Mouse (Mus musculus) CH12.LX (cell line): Measurements from ENCODE around the gene Synj2. TPM values are rescaled to one million over a fixed set of nuclear protein-coding genes. Genes with fewer than 3 reads are reported as not detected.

ENCODE experiments used
- DNase-seq: peaks from one replicate; pipeline ENCODE4 v3.0.0-alpha.2; 2013; ENCODE audit errors: extremely low read depth
- H3K27ac ChIP-seq: 2 replicates; pipeline ENCODE4 v1.5.1; 2012; ENCODE audit warnings: low read depth, mild to moderate bottlenecking, control low read depth, moderate library complexity; ENCODE audit not compliant: insufficient read depth
- H3K27me3 ChIP-seq: replicated peaks from 2 replicates; pipeline ENCODE3; 2012; ENCODE audit warnings: inconsistent platforms
- H3K36me3 ChIP-seq, 2 experiments: replicated peaks in 1 of 2; 2 replicates each; pipeline versions ENCODE3 to v1.6.1; 2012; ENCODE audit warnings: inconsistent platforms in 1 of 2, low read length in 1 of 2, mild to moderate bottlenecking in 1 of 2, mixed read lengths in 1 of 2, moderate library complexity in 1 of 2; ENCODE audit not compliant: control insufficient read depth in 1 of 2, insufficient read depth in 1 of 2
- H3K4me1 ChIP-seq, 2 experiments: 2 replicates each; pipeline ENCODE4 v1.6.1; 2012; ENCODE audit warnings: inconsistent platforms in 1 of 2, moderate library complexity in 1 of 2; ENCODE audit not compliant: insufficient read depth in 2 of 2, control insufficient read depth in 1 of 2
- H3K4me2 ChIP-seq: 2 replicates; pipeline ENCODE4 v1.6.1; 2012; ENCODE audit warnings: low read depth, mild to moderate bottlenecking, control low read depth; ENCODE audit not compliant: poor library complexity, insufficient read depth, severe bottlenecking
- H3K4me3 ChIP-seq, 3 experiments: fragments of 150-350 bp in 1 of 3; sonication (generic) in 1 of 3; replicated peaks in 1 of 3; 2 replicates each; pipeline versions ENCODE3 to v1.5.1; 2011 to 2012; ENCODE audit warnings: low read depth in 2 of 3, low read length in 2 of 3, mild to moderate bottlenecking in 2 of 3, moderate library complexity in 2 of 3, control low read depth in 1 of 3, improper control_type of control experiment in 1 of 3, inconsistent platforms in 1 of 3, mixed read lengths in 1 of 3; ENCODE audit not compliant: poor library complexity in 1 of 3
- H3K79me2 ChIP-seq: replicated peaks from 2 replicates; pipeline ENCODE4 v1.6.1; 2012; ENCODE audit warnings: mild to moderate bottlenecking, moderate library complexity; ENCODE audit not compliant: control insufficient read depth, poor library complexity, insufficient read depth, severe bottlenecking; ENCODE audit errors: extremely low read depth
- H3K9ac ChIP-seq: 2 replicates; pipeline ENCODE4 v1.6.1; 2012; ENCODE audit warnings: low read depth, mild to moderate bottlenecking, control low read depth, moderate library complexity; ENCODE audit not compliant: insufficient read depth
- H3K9me3 ChIP-seq: replicated peaks from 2 replicates; pipeline ENCODE3; 2012; ENCODE audit warnings: low read length, inconsistent platforms, mixed read lengths
- BHLHE40 ChIP-seq: IDR thresholded peaks from 2 replicates; pipeline ENCODE4 v1.6.1; 2011; ENCODE audit warnings: mild to moderate bottlenecking, low read depth, low read length, improper control_type of control experiment
- CHD1 ChIP-seq: IDR thresholded peaks from 2 replicates; pipeline ENCODE4 v1.6.1; 2012; ENCODE audit warnings: low read depth, low read length, improper control_type of control experiment, inconsistent platforms
- CHD2 ChIP-seq: IDR thresholded peaks from 2 replicates; pipeline ENCODE4 v1.6.1; 2011; ENCODE audit warnings: low read length, improper control_type of control experiment
- E2F4 ChIP-seq: IDR thresholded peaks from 2 replicates; pipeline ENCODE4 v1.6.1; 2011; ENCODE audit warnings: low read depth, low read length, improper control_type of control experiment; ENCODE audit not compliant: insufficient replicate concordance
- ELF1 ChIP-seq: IDR thresholded peaks from 2 replicates; pipeline ENCODE4 v1.6.1; 2014; ENCODE audit warnings: low read depth, mild to moderate bottlenecking, inconsistent platforms, low read length, improper control_type of control experiment
- EP300 ChIP-seq: IDR thresholded peaks from 2 replicates; pipeline ENCODE4 v1.6.1; 2011; ENCODE audit warnings: low read length, improper control_type of control experiment
- ETS1 ChIP-seq: conservative IDR thresholded peaks from 2 replicates; pipeline ENCODE4 v1.6.1; 2012; ENCODE audit warnings: low read depth, mild to moderate bottlenecking, inconsistent platforms, low read length, improper control_type of control experiment, moderate library complexity
- GABPA ChIP-seq: IDR thresholded peaks from 2 replicates; pipeline ENCODE4 v1.6.1; 2012; ENCODE audit warnings: low read depth, low read length, improper control_type of control experiment, inconsistent platforms; ENCODE audit not compliant: insufficient replicate concordance
- HCFC1 ChIP-seq: IDR thresholded peaks from 2 replicates; pipeline ENCODE4 v1.6.1; 2012; ENCODE audit warnings: low read depth, mild to moderate bottlenecking, inconsistent platforms, low read length, improper control_type of control experiment
- IRF4 ChIP-seq: IDR thresholded peaks from 2 replicates; pipeline ENCODE4 v1.6.1; 2014; ENCODE audit warnings: low read depth, mild to moderate bottlenecking, inconsistent platforms, low read length, improper control_type of control experiment
- JUN ChIP-seq: IDR thresholded peaks from 2 replicates; pipeline ENCODE4 v1.6.1; 2011; ENCODE audit warnings: low read depth, mild to moderate bottlenecking, low read length, improper control_type of control experiment, moderate library complexity; ENCODE audit not compliant: insufficient read depth
- JUND ChIP-seq: conservative IDR thresholded peaks from 2 replicates; pipeline ENCODE4 v1.6.1; 2011; ENCODE audit warnings: low read depth, low read length, improper control_type of control experiment
- MAFK ChIP-seq: IDR thresholded peaks from 2 replicates; pipeline ENCODE4 v1.6.1; 2011; ENCODE audit warnings: low read length, improper control_type of control experiment; ENCODE audit not compliant: insufficient replicate concordance
- MEF2A ChIP-seq: IDR thresholded peaks from 2 replicates; pipeline ENCODE4 v1.6.1; 2014; ENCODE audit warnings: low read depth, mild to moderate bottlenecking, inconsistent platforms, low read length, improper control_type of control experiment, borderline replicate concordance
- MXI1 ChIP-seq: IDR thresholded peaks from 2 replicates; pipeline ENCODE4 v1.6.1; 2011; ENCODE audit warnings: mild to moderate bottlenecking, low read depth, low read length, improper control_type of control experiment
- MYC ChIP-seq: IDR thresholded peaks from 2 replicates; pipeline ENCODE4 v1.6.1; 2011; ENCODE audit warnings: low read depth, mild to moderate bottlenecking, improper control_type of control experiment, low read length
- PAX5 ChIP-seq: IDR thresholded peaks from 2 replicates; pipeline ENCODE4 v1.6.1; 2012; ENCODE audit warnings: low read length, inconsistent platforms, mixed read lengths
- POLR2A ChIP-seq: IDR thresholded peaks from 2 replicates; pipeline ENCODE4 v1.6.1; 2011; ENCODE audit warnings: low read depth, mild to moderate bottlenecking, improper control_type of control experiment, low read length
- POLR2AphosphoS2 ChIP-seq: IDR thresholded peaks from 2 replicates; pipeline ENCODE4 v1.6.1; 2011; ENCODE audit warnings: low read depth, low read length, improper control_type of control experiment
- RCOR1 ChIP-seq: conservative IDR thresholded peaks from 2 replicates; pipeline ENCODE4 v1.6.1; 2012; ENCODE audit warnings: low read depth, mild to moderate bottlenecking, inconsistent platforms, low read length, improper control_type of control experiment
- TBP ChIP-seq: conservative IDR thresholded peaks from 2 replicates; pipeline ENCODE4 v1.6.1; 2011; ENCODE audit warnings: low read depth, low read length, improper control_type of control experiment
- UBTF ChIP-seq: IDR thresholded peaks from 2 replicates; pipeline ENCODE4 v1.6.1; 2012; ENCODE audit warnings: low read depth, mild to moderate bottlenecking, inconsistent platforms, low read length, improper control_type of control experiment, moderate library complexity
- USF1 ChIP-seq: IDR thresholded peaks from 2 replicates; pipeline ENCODE4 v1.6.1; 2014; ENCODE audit warnings: low read depth, mild to moderate bottlenecking, inconsistent platforms, low read length, improper control_type of control experiment
- USF2 ChIP-seq: conservative IDR thresholded peaks from 2 replicates; pipeline ENCODE4 v1.6.1; 2011; ENCODE audit warnings: low read depth, low read length, improper control_type of control experiment
- ZMIZ1 ChIP-seq: IDR thresholded peaks from 2 replicates; pipeline ENCODE4 v1.6.1; 2012; ENCODE audit warnings: low read depth, mild to moderate bottlenecking, inconsistent platforms, low read length, improper control_type of control experiment
- ZNF384 ChIP-seq: IDR thresholded peaks from 2 replicates; pipeline ENCODE4 v1.6.1; 2012; ENCODE audit warnings: low read depth, low read length, improper control_type of control experiment, inconsistent platforms
- dilution Hi-C: fragments of 300-500 bp; cut with MboI; formaldehyde crosslinking; loops from 2 replicates; pipeline ENCODE4 v1.14.3; 2020; ENCODE audit warnings: low sequenced_read_pairs; ENCODE audit not compliant: extremely low pct_unique_long_range_greater_than_20kb, extremely low pct_ligation_motif_present
- in situ Hi-C: fragments of 300-500 bp; cut with MboI; formaldehyde crosslinking; loops from 3 replicates; pipeline ENCODE4 v1.14.3; 2019; ENCODE audit warnings: low sequenced_read_pairs, low pct_ligation_motif_present, low pct_unique_long_range_greater_than_20kb, mixed read lengths
- polyA plus RNA-seq: library from polyadenylated mRNA; unstranded; fragments of >175 nt; gene quantifications from 2 replicates; pipeline ENCODE4 v1.2.1, GENCODE M21; 2012; ENCODE audit warnings: low read depth; ENCODE audit not compliant: insufficient read length
- total RNA-seq, 2 experiments: library from RNA; depleted of rRNA; stranded (reverse); fragments of 300-350 nt in 1 of 2; fragments of >200 nt in 1 of 2; gene quantifications; 2 replicates each; pipeline ENCODE4 v1.2.3; 2012 to 2014

Synj2 gene
- total and polyA plus RNA-seq, 3 experiments: 5.3 to 10.9 (median 6.8) TPM

GRCm38 (mm10) chr17:5958636-5959035, 17.6 kb downstream of the Synj2 start (continued):
- TF ChIP-seq HCFC1 (no peak), CHD2 (no peak)

GRCm38 (mm10) chr17:5959096-5959495, 18.0 kb downstream of the Synj2 start:
- dilution Hi-C loops: no loop called here
- Histone ChIP-seq H3K9me3 (no peaks in the 10 kb centered on the region), H3K4me1 (peaks cover 0 to 7% of the 10 kb centered on the region in 2 experiments; a peak in 1 of 4 replicates), H3K4me2 (no peak overlapping the region), H3K36me3 (peaks cover 0 to 3% of the 10 kb centered on the region in 2 experiments), H3K27me3 (no peaks in the 10 kb centered on the region), H3K4me3 (no peak overlapping the region), H3K79me2 (no peaks in the 10 kb centered on the region), H3K9ac (no peak overlapping the region), H3K27ac (no peak overlapping the region)
- no peak for DNase-seq
- TF ChIP-seq UBTF (no peak), ETS1 (no peak), E2F4 (no peak), GABPA (no peak), ELF1 (no peak), JUND (no peak), CHD1 (no peak), USF2 (no peak), MYC (no peak), EP300 (no peak), MAFK (no peak), USF1 (no peak), MXI1 (no peak), JUN (no peak), TBP (no peak), BHLHE40 (no peak)
- in situ Hi-C loops: no loop called here

GRCm38 (mm10) chr17:5959802-5960201, 18.7 kb downstream of the Synj2 start:
- no peaks in the 10 kb centered on the region for H3K27me3 ChIP-seq
- H3K36me3 ChIP-seq: peaks cover 0 to 3% of the 10 kb centered on the region in 2 experiments
- no peaks in the 10 kb centered on the region for H3K79me2 ChIP-seq
- dilution Hi-C loops (no loop called here), in situ Hi-C loops (no loop called here)
- no peak overlapping the region for H3K27ac ChIP-seq
- no peak overlapping the region for H3K9ac ChIP-seq
- TF ChIP-seq ETS1 (no peak), ELF1 (no peak), IRF4 (no peak), ZNF384 (no peak), MAFK (no peak), POLR2AphosphoS2 (no peak), RCOR1 (no peak), GABPA (no peak), JUND (no peak), EP300 (no peak), POLR2A (no peak), ZMIZ1 (no peak), MXI1 (no peak), USF2 (no peak), MEF2A (no peak), PAX5 (no peak)
- H3K4me3 ChIP-seq: no peak overlapping the region
- no peaks in the 10 kb centered on the region for H3K9me3 ChIP-seq
- no peak for DNase-seq
- H3K4me2 ChIP-seq: no peak overlapping the region
- H3K4me1 ChIP-seq: peaks cover 0 to 7% of the 10 kb centered on the region in 2 experiments; a peak in 1 of 4 replicates
